Mouse (Mus musculus): ENCODE measurements around the gene Tmx4. TPM values are rescaled to one million over a fixed set of nuclear protein-coding genes. Genes with fewer than 3 reads are reported as not detected.

Gene Tmx4
- total and polyA plus RNA-seq, 3 experiments = 8.3 to 9.5 TPM; not detected in 1

DNA sequence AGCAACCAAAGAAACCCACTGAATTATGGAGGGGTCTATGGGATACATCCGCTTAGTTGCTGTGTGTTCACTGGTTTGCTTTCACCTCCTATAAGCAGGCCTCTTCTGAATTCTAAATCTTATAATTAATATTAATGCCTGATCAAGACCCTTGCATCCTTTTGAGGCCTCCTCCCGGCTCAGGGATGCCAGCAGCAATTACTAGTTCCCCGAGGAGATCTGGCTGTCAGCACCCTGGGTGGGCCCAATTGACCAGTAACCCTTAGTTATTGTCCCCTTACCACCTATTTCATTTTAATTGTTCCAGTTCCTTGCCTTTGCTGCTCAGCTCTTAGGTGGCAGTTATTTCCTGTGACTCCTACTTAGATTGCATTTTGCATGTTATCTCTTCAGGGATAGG lies 38.4 kb upstream of the Tmx4 start:
- Histone ChIP-seq H3K9me3 (replicated peaks; ENCODE audit: insufficient read depth, low read length) (no peaks in the 10 kb centered on the region), H3K79me2 (ENCODE audit: control insufficient read depth, insufficient read depth, low read length, poor library complexity) (no peaks in the 10 kb centered on the region), H3K9ac (ENCODE audit: control insufficient read depth, low read depth, low read length, poor library complexity, severe bottlenecking) (no peak overlapping the region), H3K4me1 (ENCODE audit: control insufficient read depth in 1 of 2, insufficient read depth in 2 of 2, low read length in 2 of 2) (no peaks in the 10 kb centered on the region), H3K27ac (ENCODE audit: control insufficient read depth, low read depth, low read length) (no peak overlapping the region), H3K4me3 (ENCODE audit: control insufficient read depth in 1 of 2, insufficient read depth in 1 of 2, low read depth in 2 of 2, low read length in 2 of 2) (no peak overlapping the region), H3K27me3 (ENCODE audit: control insufficient read depth in 1 of 2, insufficient read depth in 2 of 2, low read length in 2 of 2) (no peaks in the 10 kb centered on the region; a peak in 2 of 4 replicates), H3K36me3 (ENCODE audit: control insufficient read depth in 1 of 2, insufficient read depth in 2 of 2, low read length in 2 of 2) (no peaks in the 10 kb centered on the region)
- DNase-seq (ENCODE audit: low read depth, low spot score) = no peak
- TF ChIP-seq TBP (IDR thresholded peaks at IDR 0.05; ENCODE audit: low read depth, low read length) (no peak), HCFC1 (IDR thresholded peaks at IDR 0.05; ENCODE audit: low read depth, low read length) (no peak), EP300 (IDR thresholded peaks at IDR 0.05; ENCODE audit: low read depth in 1 of 2, low read length in 2 of 2) (no peak), ZMIZ1 (IDR thresholded peaks at IDR 0.05; ENCODE audit: low read depth, low read length) (no peak), TCF12 (IDR thresholded peaks at IDR 0.05; ENCODE audit: low read depth, low read length) (no peak), CHD1 (IDR thresholded peaks at IDR 0.05; ENCODE audit: low read depth, low read length) (no peak), E2F4 (IDR thresholded peaks at IDR 0.05; ENCODE audit: borderline replicate concordance, low read depth, low read length) (no peak), ZNF384 (IDR thresholded peaks at IDR 0.05; ENCODE audit: low read depth, low read length) (no peak), CHD2 (IDR thresholded peaks at IDR 0.05; ENCODE audit: low read length) (no peak), POLR2AphosphoS5 (IDR thresholded peaks at IDR 0.05; ENCODE audit: borderline replicate concordance, low read depth, low read length) (no peak), GABPA (IDR thresholded peaks at IDR 0.05; ENCODE audit: low read depth, low read length) (no peak)

DNA sequence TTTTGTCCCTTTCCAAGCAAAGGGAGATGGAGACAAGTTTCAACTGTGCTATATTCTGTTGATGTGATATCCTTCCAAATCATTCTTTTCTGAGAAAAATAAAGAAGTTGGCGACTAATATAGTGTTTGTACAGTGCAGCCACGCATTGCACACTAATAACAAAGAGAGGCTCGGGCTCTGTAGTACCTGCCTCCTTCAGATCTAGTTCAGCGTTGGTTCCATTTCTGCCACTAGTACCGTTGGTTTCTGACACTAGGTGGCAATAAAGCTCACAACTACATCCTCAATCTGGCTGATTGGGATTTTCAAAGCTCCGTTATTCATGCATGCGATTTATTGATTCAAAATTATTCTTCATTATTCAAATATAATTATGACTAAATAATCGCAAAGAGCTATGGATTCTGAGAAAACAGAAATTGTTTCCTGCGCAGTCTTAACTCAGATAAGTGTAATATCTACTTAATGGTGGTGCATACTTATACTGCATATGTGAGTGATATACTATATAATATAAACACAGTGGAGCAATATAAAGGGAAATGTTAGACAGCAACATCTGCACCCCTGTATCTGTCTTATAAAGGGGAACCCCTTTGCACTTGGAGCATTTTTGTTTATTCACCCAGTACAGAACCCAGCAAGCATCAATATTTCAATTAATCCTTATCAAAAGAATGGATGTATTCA lies 37.5 kb upstream of the Tmx4 start:
- H3K9ac ChIP-seq (ENCODE audit: control insufficient read depth, low read depth, low read length, poor library complexity, severe bottlenecking) = no peak overlapping the region
- no peak overlapping the region for H3K27ac ChIP-seq (ENCODE audit: control insufficient read depth, low read depth, low read length)
- H3K4me3 ChIP-seq (ENCODE audit: control insufficient read depth in 1 of 2, insufficient read depth in 1 of 2, low read depth in 2 of 2, low read length in 2 of 2) = no peak overlapping the region
- no peaks in the 10 kb centered on the region for H3K4me1 ChIP-seq (ENCODE audit: control insufficient read depth in 1 of 2, insufficient read depth in 2 of 2, low read length in 2 of 2)
- TF ChIP-seq ETS1 (IDR thresholded peaks at IDR 0.05; ENCODE audit: low read depth, low read length) (no peak), RAD21 (IDR thresholded peaks at IDR 0.05; ENCODE audit: low read depth, low read length) (peak; percentile 77), MYB (IDR thresholded peaks at IDR 0.05; ENCODE audit: low read depth, low read length) (no peak), POLR2AphosphoS5 (IDR thresholded peaks at IDR 0.05; ENCODE audit: borderline replicate concordance, low read depth, low read length) (no peak), MYC (IDR thresholded peaks at IDR 0.05; ENCODE audit: low read depth, low read length) (no peak), ZC3H11A (IDR thresholded peaks at IDR 0.05; ENCODE audit: low read depth, low read length) (peak; percentile 77), SMC3 (IDR thresholded peaks at IDR 0.05; ENCODE audit: low read depth, low read length) (peak; percentile 86), NRF1 (IDR thresholded peaks at IDR 0.05; ENCODE audit: insufficient read depth, low read depth, low read length, poor library complexity, severe bottlenecking) (no peak), ZNF384 (IDR thresholded peaks at IDR 0.05; ENCODE audit: low read depth, low read length) (no peak), CTCF (IDR thresholded peaks at IDR 0.05 in 2 of 3, conservative IDR thresholded peaks at IDR 0.05 in 1 of 3; ENCODE audit: control insufficient read depth in 1 of 3, insufficient read depth in 1 of 3, low read depth in 2 of 3, low read length in 3 of 3, poor library complexity in 1 of 3, severe bottlenecking in 1 of 3) (peak; percentile 24 to 73 (median 36); a peak in 5 of 6 replicates), ELF1 (IDR thresholded peaks at IDR 0.05; ENCODE audit: low read depth, low read length) (no peak), MXI1 (IDR thresholded peaks at IDR 0.05; ENCODE audit: low read depth, low read length) (no peak), USF1 (IDR thresholded peaks at IDR 0.05; ENCODE audit: low read depth, low read length) (no peak), MAFK (IDR thresholded peaks at IDR 0.05; ENCODE audit: borderline replicate concordance, low read depth, low read length) (0 out of 2 replicates have a peak, but pooled peaks have one; percentile 6), GABPA (IDR thresholded peaks at IDR 0.05; ENCODE audit: low read depth, low read length) (no peak), CHD2 (IDR thresholded peaks at IDR 0.05; ENCODE audit: low read length) (no peak), TAL1 (IDR thresholded peaks at IDR 0.05; ENCODE audit: low read length) (no peak), TBP (IDR thresholded peaks at IDR 0.05; ENCODE audit: low read depth, low read length) (no peak), CHD1 (IDR thresholded peaks at IDR 0.05; ENCODE audit: low read depth, low read length) (no peak), POLR2A (IDR thresholded peaks at IDR 0.05; ENCODE audit: control insufficient read depth in 1 of 2, insufficient read depth in 1 of 2, low read depth in 1 of 2, low read length in 2 of 2, poor library complexity in 1 of 2) (no peak), ZKSCAN1 (IDR thresholded peaks at IDR 0.05; ENCODE audit: low read depth, low read length) (no peak), HCFC1 (IDR thresholded peaks at IDR 0.05; ENCODE audit: low read depth, low read length) (no peak), E2F4 (IDR thresholded peaks at IDR 0.05; ENCODE audit: borderline replicate concordance, low read depth, low read length) (no peak), MAX (IDR thresholded peaks at IDR 0.05; ENCODE audit: low read length) (no peak), KAT2A (conservative IDR thresholded peaks at IDR 0.05; ENCODE audit: low read depth, low read length) (no peak), JUND (IDR thresholded peaks at IDR 0.05; ENCODE audit: low read depth, low read length) (no peak), RCOR1 (IDR thresholded peaks at IDR 0.05; ENCODE audit: low read depth, low read length) (no peak)
- H3K9me3 ChIP-seq (replicated peaks; ENCODE audit: insufficient read depth, low read length) = no peaks in the 10 kb centered on the region
- no peaks in the 10 kb centered on the region; a peak in 2 of 4 replicates for H3K27me3 ChIP-seq (ENCODE audit: control insufficient read depth in 1 of 2, insufficient read depth in 2 of 2, low read length in 2 of 2)
- no peaks in the 10 kb centered on the region for H3K79me2 ChIP-seq (ENCODE audit: control insufficient read depth, insufficient read depth, low read length, poor library complexity)
- DNase-seq (ENCODE audit: low read depth, low spot score) = peak; percentile 47
- H3K36me3 ChIP-seq (ENCODE audit: control insufficient read depth in 1 of 2, insufficient read depth in 2 of 2, low read length in 2 of 2) = no peaks in the 10 kb centered on the region

Data from MEL (cell line).